Mouse (Mus musculus) megakaryocyte, embryonic 14.5 days (primary cell): Measurements from ENCODE around the gene Popdc2.

Source experiments
- FLI1 ChIP-seq: IDR thresholded peaks from 2 replicates; pipeline ENCODE4 v1.6.1; 2012; ENCODE audit warnings: low read length, inconsistent platforms, mixed read lengths
- GATA1 ChIP-seq: IDR thresholded peaks from 3 replicates; pipeline ENCODE4 v1.6.1; 2012; ENCODE audit warnings: mixed read lengths, low read length, inconsistent platforms, borderline replicate concordance

DNA sequence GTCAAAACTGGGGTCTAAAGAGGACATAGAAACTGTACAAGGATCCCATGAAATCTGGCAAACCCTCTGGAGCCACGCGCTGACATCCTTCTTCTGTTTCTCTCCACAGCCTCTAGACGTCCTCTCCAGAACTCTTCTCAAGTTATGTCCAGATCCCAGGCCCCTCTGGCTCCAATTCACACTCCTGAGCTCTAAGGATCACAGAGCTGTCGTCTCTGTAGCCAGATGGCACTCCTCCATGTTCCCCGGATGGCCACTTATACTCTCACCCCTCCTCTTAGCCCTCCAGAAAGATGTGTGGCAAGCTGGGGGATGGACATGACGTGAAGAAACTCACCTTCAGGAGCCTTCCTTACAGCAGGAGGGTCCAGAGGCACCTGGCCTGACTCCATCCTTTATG, 15.5 kb downstream of the Popdc2 start:
- TF ChIP-seq GATA1 (no peak), FLI1 (no peak)
